Mouse (Mus musculus) liver, embryonic 15.5 days (tissue): ENCODE results near the gene Tcl1b3. TPM values are rescaled to one million over a fixed set of nuclear protein-coding genes. Genes with fewer than 3 reads are reported as not detected.

Experiments used
- ATAC-seq: fragments of 200-750 bp; cut with Nextera tagmentation; 2 replicates; pipeline ENCODE4 v1.8.0; 2017; ENCODE audit warnings: moderate number of reproducible peaks, mild to moderate bottlenecking, moderate library complexity; ENCODE audit not compliant: insufficient read depth
- H3K27ac ChIP-seq: fragments of 300-500 bp; sonication (generic); replicated peaks from 2 replicates; pipeline ENCODE4 v1.5.1; 2015; ENCODE audit warnings: mild to moderate bottlenecking, inconsistent platforms
- H3K27me3 ChIP-seq: fragments of 300-500 bp; sonication (generic); 2 replicates; pipeline ENCODE4 v1.6.1; 2015; ENCODE audit warnings: mild to moderate bottlenecking, inconsistent platforms
- H3K36me3 ChIP-seq: fragments of 300-500 bp; sonication (generic); replicated peaks from 2 replicates; pipeline ENCODE4 v1.6.1; 2015; ENCODE audit warnings: moderate library complexity, mild to moderate bottlenecking, inconsistent platforms
- H3K4me1 ChIP-seq: fragments of 300-500 bp; sonication (generic); replicated peaks from 2 replicates; pipeline ENCODE4 v1.6.1; 2015; ENCODE audit warnings: inconsistent platforms
- H3K4me2 ChIP-seq: fragments of 300-500 bp; sonication (generic); 2 replicates; pipeline ENCODE4 v1.6.1; 2015; ENCODE audit warnings: moderate library complexity, mild to moderate bottlenecking, inconsistent platforms
- H3K4me3 ChIP-seq: fragments of 300-500 bp; sonication (generic); replicated peaks from 2 replicates; pipeline ENCODE4 v1.5.1; 2015; ENCODE audit warnings: mild to moderate bottlenecking, inconsistent platforms
- H3K9ac ChIP-seq: fragments of 300-500 bp; sonication (generic); 2 replicates; pipeline ENCODE4 v1.6.1; 2015; ENCODE audit warnings: moderate library complexity, mild to moderate bottlenecking, inconsistent platforms
- H3K9me3 ChIP-seq: fragments of 300-500 bp; sonication (generic); replicated peaks from 2 replicates; pipeline ENCODE4 v1.6.1; 2016; ENCODE audit warnings: inconsistent platforms
- WGBS: fragments of 180-500 bp; shearing (Covaris S2); methylation state at CpG from one replicate; pipeline ENCODE4 v1.1.7; 2015; ENCODE audit warnings: mixed read lengths; ENCODE audit not compliant: insufficient replicate concordance; 5-methylcytosine and 5-hydroxymethylcytosine counted together
- polyA plus RNA-seq: library from polyadenylated mRNA; unstranded; fragments of >200 nt; fragmentation: Nextera tagmentation; extraction: Ambion mirVana; gene quantifications from 2 replicates; pipeline ENCODE4 v1.2.1, GENCODE M21; 2015

Tcl1b3 gene
- polyA plus RNA-seq, 1 experiment from 2014 or later: not detected

DNA sequence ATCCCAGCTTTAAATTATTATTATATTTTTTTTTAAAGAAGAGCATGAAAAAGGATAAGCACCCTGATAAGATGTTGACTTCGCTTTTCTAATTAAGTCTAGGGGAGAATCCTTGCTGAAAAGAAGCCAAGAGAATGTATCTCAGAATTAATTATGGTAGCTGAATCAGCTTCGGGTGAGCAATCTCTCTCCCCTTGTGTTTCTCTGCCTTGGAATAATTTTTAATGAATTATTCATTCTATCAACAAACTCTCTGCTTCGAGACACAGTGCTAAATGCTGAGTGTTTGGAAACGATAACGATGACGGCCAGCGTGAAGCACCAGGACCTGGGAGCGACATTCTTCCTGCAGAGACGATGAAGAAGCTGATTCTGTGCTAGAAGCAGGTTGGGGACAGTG is 48.2 kb downstream of the Tcl1b3 start:
- H3K4me1 ChIP-seq: no peaks in the 10 kb centered on the region
- no peak overlapping the region for H3K4me2 ChIP-seq
- H3K27ac ChIP-seq: no peak overlapping the region
- H3K9ac ChIP-seq: no peak overlapping the region
- no peaks in the 10 kb centered on the region for H3K27me3 ChIP-seq
- no peak overlapping the region for H3K4me3 ChIP-seq
- WGBS: 66% methylated on average over 9 of the region's 9 CpGs
- H3K9me3 ChIP-seq: no peaks in the 10 kb centered on the region
- no peak for ATAC-seq
- no peaks in the 10 kb centered on the region for H3K36me3 ChIP-seq

Other genes with a start within 250 kb of the Tcl1b3 start
- 2.9 and 3.0 TPM in 2 replicates for gene Syne3, start 181.2 kb upstream of the Tcl1b3 start, polyA plus RNA-seq
- 496 and 514 TPM in 2 replicates for gene Glrx5, start 158.4 kb upstream of the Tcl1b3 start, polyA plus RNA-seq
- not detected in 2 replicates for gene Tcl1b2, start 45.0 kb upstream of the Tcl1b3 start, polyA plus RNA-seq
- gene Tcl1b1, start 31.4 kb upstream of the Tcl1b3 start, polyA plus RNA-seq: not detected in 2 replicates
- gene Tcl1b5, start 14.7 kb upstream of the Tcl1b3 start, polyA plus RNA-seq: not detected in 2 replicates
- not detected in 2 replicates for gene Tcl1b4, start 10.9 kb downstream of the Tcl1b3 start, polyA plus RNA-seq
- not detected in 2 replicates for gene Tcl1, start 31.8 kb downstream of the Tcl1b3 start, polyA plus RNA-seq
- 0.03 TPM in 1 of 2 replicates, not detected in the other for gene Tunar, start 142.8 kb downstream of the Tcl1b3 start, polyA plus RNA-seq